Mouse (Mus musculus) cortical plate, adult 2 months (tissue): Measurements from ENCODE around the gene Ucn2. TPM values are rescaled to one million over a fixed set of nuclear protein-coding genes. Genes with fewer than 3 reads are reported as not detected.

Experiments
- H3K27ac ChIP-seq: fragments of 200-500 bp; 2 replicates; pipeline ENCODE4 v1.5.1; 2012; ENCODE audit warnings: low read length, control low read depth, inconsistent platforms; ENCODE audit not compliant: insufficient read depth
- H3K4me1 ChIP-seq: fragments of 200-500 bp; 2 replicates; pipeline ENCODE4 v1.6.1; 2011; ENCODE audit warnings: low read length; ENCODE audit not compliant: control insufficient read depth, insufficient read depth
- H3K4me3 ChIP-seq: fragments of 200-500 bp; 2 replicates; pipeline ENCODE4 v1.5.1; 2011; ENCODE audit warnings: mild to moderate bottlenecking, low read length, control low read depth; ENCODE audit not compliant: insufficient read depth
- CTCF ChIP-seq: fragments of 200-500 bp; IDR thresholded peaks from 2 replicates; pipeline ENCODE4 v1.5.1; 2011; ENCODE audit warnings: mild to moderate bottlenecking, control low read depth, low read length; ENCODE audit not compliant: insufficient read depth; ENCODE audit errors: extremely low read depth
- POLR2A ChIP-seq: fragments of 200-500 bp; IDR thresholded peaks from 2 replicates; pipeline ENCODE4 v1.6.1; 2011; ENCODE audit warnings: mild to moderate bottlenecking, low read length, control low read depth; ENCODE audit not compliant: insufficient read depth; ENCODE audit errors: extremely low read depth
- polyA plus RNA-seq: library from polyadenylated mRNA; depleted of rRNA; stranded (reverse); fragments of >200 nt; gene quantifications from 2 replicates; pipeline ENCODE4 v1.2.3, GENCODE M21; 2012

Gene Ucn2
- polyA plus RNA-seq, 1 experiment, result 0.35 TPM

DNA sequence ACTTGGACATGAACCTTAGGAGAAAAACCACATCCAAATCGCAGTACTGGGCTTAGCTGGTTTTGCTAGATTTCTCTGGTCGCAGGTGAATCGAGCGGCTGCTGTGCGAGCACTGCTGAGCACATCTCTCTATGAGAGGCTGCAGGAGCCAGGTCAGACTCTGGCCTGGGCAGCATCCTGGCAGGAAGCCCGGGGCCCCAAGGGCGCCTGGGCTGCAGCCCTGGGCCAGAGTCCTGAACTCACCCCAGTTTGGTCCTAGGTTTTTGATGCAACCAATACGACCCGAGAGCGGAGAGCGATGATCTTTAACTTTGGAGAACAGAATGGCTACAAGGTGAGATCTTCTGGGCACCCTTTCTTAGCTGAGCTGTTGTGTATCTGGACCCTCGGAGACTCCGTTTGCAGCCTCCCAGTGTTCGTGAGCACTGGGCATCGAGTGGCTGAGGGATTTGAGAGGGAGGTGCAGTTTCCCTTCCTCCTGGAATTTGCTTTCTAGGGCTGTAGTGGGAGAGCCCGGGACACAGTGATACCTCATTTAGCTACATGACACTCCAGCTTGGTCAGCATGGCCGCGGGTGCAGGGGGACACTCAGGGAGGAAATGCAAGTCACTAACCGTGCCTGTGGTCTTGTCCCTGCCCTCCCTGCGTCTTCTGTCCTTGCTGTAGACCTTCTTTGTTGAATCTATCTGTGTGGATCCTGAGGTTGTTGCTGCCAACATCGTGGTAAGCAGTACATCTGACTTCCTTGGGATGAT, 21.4 kb downstream of the Ucn2 start:
- H3K4me1 ChIP-seq, result peaks cover 5% of the 10 kb centered on the region
- no peak for TF ChIP-seq CTCF
- TF ChIP-seq POLR2A, result no peak
- H3K27ac ChIP-seq, result no peak overlapping the region
- H3K4me3 ChIP-seq, result no peak overlapping the region

GRCm38 (mm10) chr9:109008081-109008480, 22.3 kb downstream of the Ucn2 start:
- H3K4me3 ChIP-seq, result no peak overlapping the region
- H3K4me1 ChIP-seq, result peaks cover 5% of the 10 kb centered on the region

GRCm38 (mm10) chr9:109008994-109009635, 23.3 kb downstream of the Ucn2 start:
- no peak for TF ChIP-seq CTCF
- TF ChIP-seq POLR2A, result no peak
- peak overlapping the region; percentile 36; the same call in 1 of the 2 replicates for H3K27ac ChIP-seq
- H3K4me1 ChIP-seq, result peaks cover 5% of the 10 kb centered on the region
- no peak overlapping the region for H3K4me3 ChIP-seq

More at GRCm38 (mm10) chr9:109008081-109008480, 22.3 kb downstream of the Ucn2 start:
- TF ChIP-seq CTCF, result no peak
- H3K27ac ChIP-seq, result no peak overlapping the region

GRCm38 (mm10) chr9:109009636-109010315, 24.0 kb downstream of the Ucn2 start:
- no peak overlapping the region for H3K4me3 ChIP-seq
- H3K27ac ChIP-seq, result 0 out of 2 replicates have a peak overlapping the region, but pooled peaks have one; percentile 36
- TF ChIP-seq CTCF (no peak), POLR2A (no peak)
- H3K4me1 ChIP-seq, result peaks cover 5% of the 10 kb centered on the region

GRCm38 (mm10) chr9:109010316-109010690, 24.5 kb downstream of the Ucn2 start:
- Histone ChIP-seq H3K4me3 (no peak overlapping the region), H3K27ac (no peak overlapping the region), H3K4me1 (peaks cover 5% of the 10 kb centered on the region)
- TF ChIP-seq CTCF, result no peak
- TF ChIP-seq POLR2A, result no peak

- Histone ChIP-seq H3K4me3 (no peak overlapping the region), H3K4me1 (no peaks in the 10 kb centered on the region), H3K27ac (no peak overlapping the region)
- TF ChIP-seq POLR2A (no peak), CTCF (no peak)
These were observed 29.6 kb downstream of the Ucn2 start for GRCm38 (mm10) chr9:109015397-109015796.

DNA sequence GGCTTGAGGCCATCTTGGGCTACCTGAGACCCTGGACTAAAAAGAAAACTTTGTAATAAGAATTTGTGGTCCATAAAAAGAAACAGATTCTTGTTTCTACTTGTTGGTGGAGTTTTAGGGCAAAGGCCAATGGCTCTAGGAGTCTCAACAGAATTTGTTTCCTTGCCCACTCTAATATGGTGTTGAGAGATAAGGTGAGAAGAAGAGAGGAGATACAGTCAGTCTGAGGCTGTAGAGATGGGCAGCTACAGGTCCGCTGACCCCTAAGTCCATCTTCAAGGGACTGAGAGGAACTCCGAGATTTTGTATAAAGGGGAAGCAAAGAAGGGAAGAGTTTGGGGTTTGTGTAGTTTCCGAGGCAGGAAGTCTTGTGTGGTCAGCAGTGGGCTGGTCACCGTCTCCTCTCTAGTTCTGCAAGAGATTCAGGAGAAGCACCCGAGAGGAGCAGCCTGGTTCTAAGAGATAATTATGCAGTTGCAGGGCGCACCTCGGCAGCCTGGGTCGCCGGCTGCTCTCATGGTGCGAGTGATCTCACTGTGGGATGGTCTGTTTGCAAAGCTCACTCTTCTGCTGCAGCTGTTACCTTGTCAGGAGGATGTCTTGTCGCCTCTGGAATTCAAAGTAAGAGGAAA, 31.3 kb downstream of the Ucn2 start:
- Histone ChIP-seq H3K27ac (no peak overlapping the region), H3K4me3 (no peak overlapping the region), H3K4me1 (no peaks in the 10 kb centered on the region)
- TF ChIP-seq POLR2A (no peak), CTCF (no peak)

GRCm38 (mm10) chr9:109021428-109021827, 35.6 kb downstream of the Ucn2 start:
- H3K4me1 ChIP-seq, result peaks cover 5% of the 10 kb centered on the region
- no peak overlapping the region for H3K27ac ChIP-seq
- no peak overlapping the region for H3K4me3 ChIP-seq
- no peak for TF ChIP-seq POLR2A
- TF ChIP-seq CTCF, result no peak

DNA sequence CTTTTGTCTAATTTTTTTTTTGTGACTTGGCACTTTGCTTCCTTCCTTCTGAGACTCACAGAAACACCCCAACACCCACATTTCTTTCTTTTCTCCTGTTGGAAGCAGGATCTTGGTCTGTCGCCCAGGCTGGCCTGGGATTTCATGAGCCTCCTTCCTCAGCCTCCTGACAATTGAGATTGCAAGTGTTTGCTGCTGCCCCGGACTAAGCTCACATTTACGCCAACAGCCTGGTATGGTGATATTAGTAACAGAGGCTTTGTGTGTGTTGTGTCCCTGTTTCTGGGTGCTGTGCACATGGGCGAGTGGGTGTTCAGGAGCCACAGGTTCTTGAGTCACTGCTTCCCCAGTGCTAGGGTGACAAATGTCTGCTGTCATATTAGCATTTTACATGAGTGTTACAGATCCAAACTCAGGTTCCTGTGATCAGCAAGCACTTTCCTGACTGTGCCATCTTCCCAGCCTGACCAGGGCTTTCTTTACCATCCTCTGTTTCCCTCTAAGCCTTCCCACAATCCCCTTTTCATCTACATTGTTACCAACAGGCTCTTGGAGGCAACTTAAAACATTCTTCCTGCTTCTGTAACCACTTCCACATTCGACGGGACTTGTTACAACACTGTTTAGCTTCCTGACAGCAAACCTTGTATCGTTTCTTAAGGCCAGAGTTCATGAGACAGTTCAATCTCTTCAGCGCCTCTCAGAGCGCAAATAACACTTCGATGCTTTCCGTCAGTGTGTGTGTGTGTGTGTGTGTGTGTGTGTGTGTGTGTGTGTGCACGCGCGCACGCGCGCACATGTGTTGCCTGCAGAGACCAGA, 37.3 kb downstream of the Ucn2 start:
- TF ChIP-seq POLR2A, result no peak
- no peak for TF ChIP-seq CTCF
- H3K4me3 ChIP-seq, result no peak overlapping the region
- H3K4me1 ChIP-seq, result peaks cover 7% of the 10 kb centered on the region
- peak overlapping the region; percentile 11 for H3K27ac ChIP-seq
